Mouse (Mus musculus): ENCODE measurements around the gene Sgms2.
A peak's percentile ranks its signal among the peaks of the same experiment; 100 is the strongest.

- TF ChIP-seq CTCF (conservative IDR thresholded peaks at IDR 0.05; ENCODE audit: insufficient read depth, insufficient read length, low read depth, low read length) (peak; percentile 87), POLR2A (IDR thresholded peaks at IDR 0.05; ENCODE audit: low read depth, low read length) (no peak)
Observed at GRCm38 (mm10) chr3:131347831-131348578, 143.2 kb downstream of the Sgms2 start.

Data from kidney, adult 2 months (tissue).